Mouse (Mus musculus) forebrain, embryonic 15.5 days (tissue): Measurements from ENCODE around the gene Colgalt2. TPM values are rescaled to one million over a fixed set of nuclear protein-coding genes. Genes with fewer than 3 reads are reported as not detected.

Source experiments
- ATAC-seq: fragments of 200-750 bp; cut with Nextera tagmentation; replicated peaks from 2 replicates; pipeline ENCODE4 v1.8.0; 2017; ENCODE audit warnings: mild to moderate bottlenecking, moderate TSS enrichment, moderate library complexity
- H3K27ac ChIP-seq: fragments of 300-500 bp; sonication (generic); replicated peaks from 2 replicates; pipeline ENCODE4 v1.5.1; 2015; ENCODE audit warnings: mild to moderate bottlenecking, inconsistent platforms
- H3K27me3 ChIP-seq: fragments of 300-500 bp; sonication (generic); 2 replicates; pipeline ENCODE4 v1.6.1; 2015; ENCODE audit warnings: inconsistent platforms
- H3K36me3 ChIP-seq: fragments of 300-500 bp; sonication (generic); 2 replicates; pipeline ENCODE4 v1.6.1; 2015; ENCODE audit warnings: mild to moderate bottlenecking, inconsistent platforms
- H3K4me1 ChIP-seq: fragments of 300-500 bp; sonication (generic); 2 replicates; pipeline ENCODE4 v1.6.1; 2015; ENCODE audit warnings: inconsistent platforms
- H3K4me2 ChIP-seq: fragments of 300-500 bp; sonication (generic); replicated peaks from 2 replicates; pipeline ENCODE4 v1.6.1; 2015; ENCODE audit warnings: mild to moderate bottlenecking, inconsistent platforms
- H3K4me3 ChIP-seq: fragments of 300-500 bp; sonication (generic); 2 replicates; pipeline ENCODE4 v1.5.1; 2015; ENCODE audit warnings: mild to moderate bottlenecking, inconsistent platforms
- H3K9ac ChIP-seq: fragments of 300-500 bp; sonication (generic); replicated peaks from 2 replicates; pipeline ENCODE4 v1.6.1; 2015; ENCODE audit warnings: mild to moderate bottlenecking, inconsistent platforms
- H3K9me3 ChIP-seq: fragments of 300-500 bp; sonication (generic); 2 replicates; pipeline ENCODE4 v1.6.1; 2016; ENCODE audit warnings: inconsistent platforms
- WGBS: fragments of 180-500 bp; shearing (Covaris S2); methylation state at CpG from one replicate; pipeline ENCODE4 v1.1.7; 2015; ENCODE audit warnings: mixed read lengths; 5-methylcytosine and 5-hydroxymethylcytosine counted together
- polyA plus RNA-seq: library from polyadenylated mRNA; unstranded; fragments of >200 nt; fragmentation: Nextera tagmentation; extraction: Ambion mirVana; gene quantifications from 2 replicates; pipeline ENCODE4 v1.2.1, GENCODE M21; 2015

The Colgalt2 gene
- polyA plus RNA-seq, 1 experiment from 2014 or later, result 2.7 TPM

GRCm38 (mm10) chr1:152506175-152506574 is 106.5 kb downstream of the Colgalt2 start:
- H3K36me3 ChIP-seq, result no peaks in the 10 kb centered on the region
- H3K4me3 ChIP-seq, result no peak overlapping the region
- WGBS, result 93% methylated on average over 5 of the region's 5 CpGs
- ATAC-seq, result no peak
- no peaks in the 10 kb centered on the region for H3K27me3 ChIP-seq
- H3K27ac ChIP-seq, result no peak overlapping the region
- no peak overlapping the region for H3K4me2 ChIP-seq
- no peaks in the 10 kb centered on the region for H3K4me1 ChIP-seq
- no peak overlapping the region for H3K9ac ChIP-seq
- H3K9me3 ChIP-seq, result no peaks in the 10 kb centered on the region

- Histone ChIP-seq H3K27ac (no peak overlapping the region), H3K4me3 (no peak overlapping the region), H3K36me3 (no peaks in the 10 kb centered on the region), H3K9ac (no peak overlapping the region), H3K27me3 (no peaks in the 10 kb centered on the region), H3K4me2 (no peak overlapping the region), H3K9me3 (no peaks in the 10 kb centered on the region), H3K4me1 (no peaks in the 10 kb centered on the region)
- 96% methylated on average over 7 of the region's 7 CpGs for WGBS
- ATAC-seq, result no peak
Observed at GRCm38 (mm10) chr1:152506726-152507125, 107.1 kb downstream of the Colgalt2 start.

GRCm38 (mm10) chr1:152508481-152509220 is 109.0 kb downstream of the Colgalt2 start:
- H3K4me2 ChIP-seq, result no peak overlapping the region
- ATAC-seq, result no peak
- no peaks in the 10 kb centered on the region for H3K4me1 ChIP-seq
- no peaks in the 10 kb centered on the region for H3K9me3 ChIP-seq
- H3K9ac ChIP-seq, result no peak overlapping the region
- H3K27ac ChIP-seq, result no peak overlapping the region
- no peaks in the 10 kb centered on the region for H3K27me3 ChIP-seq
- H3K36me3 ChIP-seq, result no peaks in the 10 kb centered on the region
- 96% methylated on average over 11 of the region's 11 CpGs for WGBS
- H3K4me3 ChIP-seq, result no peak overlapping the region

GRCm38 (mm10) chr1:152511237-152511636 is 111.6 kb downstream of the Colgalt2 start:
- no peaks in the 10 kb centered on the region for H3K4me1 ChIP-seq
- no peak for ATAC-seq
- H3K36me3 ChIP-seq, result no peaks in the 10 kb centered on the region
- no peaks in the 10 kb centered on the region for H3K9me3 ChIP-seq
- H3K4me2 ChIP-seq, result no peak overlapping the region
- H3K27me3 ChIP-seq, result no peaks in the 10 kb centered on the region
- H3K27ac ChIP-seq, result no peak overlapping the region
- 71% methylated on average over 4 of the region's 4 CpGs for WGBS
- no peak overlapping the region for H3K9ac ChIP-seq
- no peak overlapping the region for H3K4me3 ChIP-seq

- no peak overlapping the region for H3K9ac ChIP-seq
- WGBS, result 68% methylated on average over 4 of the region's 4 CpGs
- no peaks in the 10 kb centered on the region for H3K9me3 ChIP-seq
- H3K27me3 ChIP-seq, result no peaks in the 10 kb centered on the region
- H3K27ac ChIP-seq, result no peak overlapping the region; the same call in 1 of the 2 replicates
- H3K4me1 ChIP-seq, result no peaks in the 10 kb centered on the region
- no peaks in the 10 kb centered on the region for H3K36me3 ChIP-seq
- no peak for ATAC-seq
- H3K4me2 ChIP-seq, result no peak overlapping the region
- H3K4me3 ChIP-seq, result no peak overlapping the region
Observed at GRCm38 (mm10) chr1:152514256-152514655, 114.6 kb downstream of the Colgalt2 start.

- 89% methylated on average over 4 of the region's 4 CpGs for WGBS
Observed at GRCm38 (mm10) chr1:152517057-152517570, 117.5 kb downstream of the Colgalt2 start.

GRCm38 (mm10) chr1:152518971-152519370 is 119.3 kb downstream of the Colgalt2 start:
- no peaks in the 10 kb centered on the region for H3K36me3 ChIP-seq
- H3K4me2 ChIP-seq, result no peak overlapping the region
- no peak overlapping the region for H3K27ac ChIP-seq
- no peak for ATAC-seq
- no peak overlapping the region for H3K4me3 ChIP-seq
- H3K27me3 ChIP-seq, result no peaks in the 10 kb centered on the region
- H3K4me1 ChIP-seq, result no peaks in the 10 kb centered on the region
- no peaks in the 10 kb centered on the region for H3K9me3 ChIP-seq
- 92% methylated on average over 8 of the region's 8 CpGs for WGBS
- no peak overlapping the region for H3K9ac ChIP-seq

More at GRCm38 (mm10) chr1:152517057-152517570, 117.5 kb downstream of the Colgalt2 start:
- no peak overlapping the region for H3K4me2 ChIP-seq
- H3K9me3 ChIP-seq, result no peaks in the 10 kb centered on the region
- H3K4me1 ChIP-seq, result no peaks in the 10 kb centered on the region
- H3K27ac ChIP-seq, result no peak overlapping the region
- H3K36me3 ChIP-seq, result no peaks in the 10 kb centered on the region
- no peak overlapping the region for H3K4me3 ChIP-seq
- no peak for ATAC-seq
- no peaks in the 10 kb centered on the region for H3K27me3 ChIP-seq
- no peak overlapping the region for H3K9ac ChIP-seq

GRCm38 (mm10) chr1:152520798-152521575 is 121.4 kb downstream of the Colgalt2 start:
- ATAC-seq, result no peak
- no peak overlapping the region for H3K4me3 ChIP-seq
- WGBS, result 77% methylated on average over 16 of the region's 16 CpGs

GRCm38 (mm10) chr1:152522226-152522625 is 122.6 kb downstream of the Colgalt2 start:
- H3K9ac ChIP-seq, result no peak overlapping the region
- H3K36me3 ChIP-seq, result no peaks in the 10 kb centered on the region; the same call in 1 of the 2 replicates
- WGBS, result 71% methylated on average over 3 of the region's 3 CpGs
- H3K27ac ChIP-seq, result no peak overlapping the region
- H3K4me3 ChIP-seq, result no peak overlapping the region
- peaks cover 3% of the 10 kb centered on the region; the same call in 1 of the 2 replicates for H3K4me1 ChIP-seq
- no peaks in the 10 kb centered on the region for H3K27me3 ChIP-seq
- ATAC-seq, result no peak
- no peaks in the 10 kb centered on the region for H3K9me3 ChIP-seq
- H3K4me2 ChIP-seq, result no peak overlapping the region

More at GRCm38 (mm10) chr1:152520798-152521575, 121.4 kb downstream of the Colgalt2 start:
- Histone ChIP-seq H3K9ac (no peak overlapping the region), H3K4me1 (peaks cover 3% of the 10 kb centered on the region; the same call in 1 of the 2 replicates), H3K27ac (no peak overlapping the region), H3K4me2 (no peak overlapping the region), H3K36me3 (no peaks in the 10 kb centered on the region; the same call in 1 of the 2 replicates), H3K9me3 (no peaks in the 10 kb centered on the region), H3K27me3 (no peaks in the 10 kb centered on the region)

GRCm38 (mm10) chr1:152523292-152523691 is 123.7 kb downstream of the Colgalt2 start:
- no peaks in the 10 kb centered on the region for H3K9me3 ChIP-seq
- no peak for ATAC-seq
- H3K4me1 ChIP-seq, result peaks cover 3% of the 10 kb centered on the region; the same call in 1 of the 2 replicates
- WGBS, result 85% methylated on average over 11 of the region's 11 CpGs
- no peak overlapping the region for H3K4me3 ChIP-seq
- no peaks in the 10 kb centered on the region for H3K27me3 ChIP-seq
- H3K36me3 ChIP-seq, result no peaks in the 10 kb centered on the region; the same call in 1 of the 2 replicates
- no peak overlapping the region for H3K9ac ChIP-seq
- H3K27ac ChIP-seq, result no peak overlapping the region
- H3K4me2 ChIP-seq, result no peak overlapping the region

GRCm38 (mm10) chr1:152524098-152524892 is 124.7 kb downstream of the Colgalt2 start:
- Histone ChIP-seq H3K9me3 (no peaks in the 10 kb centered on the region), H3K27ac (no peak overlapping the region), H3K27me3 (no peaks in the 10 kb centered on the region), H3K4me1 (peaks cover 3% of the 10 kb centered on the region; the same call in 1 of the 2 replicates), H3K4me3 (no peak overlapping the region), H3K9ac (no peak overlapping the region), H3K4me2 (no peak overlapping the region), H3K36me3 (no peaks in the 10 kb centered on the region; the same call in 1 of the 2 replicates)
- WGBS, result 90% methylated on average over 22 of the region's 22 CpGs
- ATAC-seq, result peak; percentile 9; the same call in 1 of the 2 replicates
